Mouse (Mus musculus) ES-Bruce4 (cell line): ENCODE results near the gene Mrm3.

Experiments
- CTCF ChIP-seq: IDR thresholded peaks from one replicate; pipeline ENCODE4 v1.8.1; 2011; ENCODE audit warnings: low read depth, low read length
- EP300 ChIP-seq: IDR thresholded peaks from 2 replicates; pipeline ENCODE4 v1.6.1; 2011; ENCODE audit warnings: low read depth, low read length; ENCODE audit not compliant: insufficient read depth
- POLR2A ChIP-seq: IDR thresholded peaks from one replicate; pipeline ENCODE4 v1.8.1; 2011; ENCODE audit warnings: low read length; ENCODE audit not compliant: insufficient read depth

- TF ChIP-seq POLR2A (no peak), CTCF (no peak), EP300 (no peak)
These were observed 40.3 kb downstream of the Mrm3 start for GRCm38 (mm10) chr11:76283841-76284240.
